Mouse (Mus musculus): ENCODE measurements at regions not wholly inside any gene's neighbourhood (a gene's known extent, or its start where the extent isn't known, plus 50 kb on each side); places are given as distances from the start of the nearest gene placed in this dataset.

DNA sequence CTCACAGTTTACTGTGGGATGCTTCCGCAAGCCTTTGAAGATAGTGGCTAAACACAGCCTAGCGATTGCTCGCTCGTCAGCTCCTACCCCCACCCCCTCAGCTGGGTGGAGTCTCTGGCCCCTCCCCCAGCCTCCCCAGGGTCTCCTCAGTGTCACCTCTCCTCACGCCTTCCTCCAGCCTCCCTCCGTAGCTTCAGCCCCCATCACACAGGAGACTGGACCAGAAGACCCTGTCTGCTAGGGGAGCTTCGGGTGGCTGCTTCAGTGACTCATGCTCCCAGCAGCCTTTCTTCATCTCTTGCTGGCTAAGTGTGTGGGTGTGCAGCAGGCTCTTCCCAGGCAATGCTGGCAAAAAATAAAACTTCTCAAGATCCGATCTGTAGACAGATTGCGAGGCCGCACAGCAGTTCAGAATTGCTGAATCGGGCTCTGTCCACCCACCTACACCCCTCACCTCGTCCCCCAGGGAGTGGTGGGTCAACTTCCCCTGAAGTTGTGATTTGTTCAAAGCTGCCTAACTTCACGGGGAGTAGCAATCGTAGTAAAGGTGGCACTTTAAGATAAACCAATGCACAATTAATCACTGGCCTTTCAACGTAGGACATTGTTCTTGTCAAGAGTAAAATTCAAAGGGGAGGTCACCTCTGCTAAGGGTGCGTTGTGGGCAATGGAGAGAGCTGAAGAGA is 61.2 kb upstream of the Ankrd28 start:
- no peaks in the 10 kb centered on the region for H3K9me3 ChIP-seq
- peak overlapping the region; percentile 45 for H3K4me3 ChIP-seq
- H3K36me3 ChIP-seq = no peaks in the 10 kb centered on the region
- DNase-seq (ENCODE audit: low spot score) = peak; percentile 85
- 5% methylated on average over 16 of the region's 16 CpGs for WGBS
- peak overlapping the region; percentile 86 for H3K27ac ChIP-seq
- no peaks in the 10 kb centered on the region for H3K27me3 ChIP-seq (ENCODE audit: insufficient read depth, poor library complexity, severe bottlenecking)
- H3K4me1 ChIP-seq = peaks cover 26% of the 10 kb centered on the region

DNA sequence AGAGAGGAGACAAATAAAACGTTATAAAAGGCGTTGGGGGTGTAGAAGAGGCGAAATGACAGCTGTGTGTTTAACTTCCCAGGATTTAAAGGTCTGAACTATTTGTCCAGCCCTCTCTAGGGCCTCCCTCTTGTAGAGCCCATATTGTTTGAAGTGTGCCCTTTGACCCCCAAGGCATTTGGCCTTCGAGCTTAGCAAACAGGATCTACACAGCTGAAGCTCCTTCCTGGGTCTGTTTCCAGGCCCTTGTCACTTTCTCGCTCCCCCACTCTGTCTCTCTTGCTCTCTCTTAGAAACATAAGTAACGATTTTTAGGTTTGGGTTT is 61.7 kb upstream of the Ankrd28 start:
- no peak overlapping the region for H3K4me3 ChIP-seq
- peak overlapping the region; percentile 86 for H3K27ac ChIP-seq
- WGBS = 31% methylated on average over 6 of the region's 6 CpGs

DNA sequence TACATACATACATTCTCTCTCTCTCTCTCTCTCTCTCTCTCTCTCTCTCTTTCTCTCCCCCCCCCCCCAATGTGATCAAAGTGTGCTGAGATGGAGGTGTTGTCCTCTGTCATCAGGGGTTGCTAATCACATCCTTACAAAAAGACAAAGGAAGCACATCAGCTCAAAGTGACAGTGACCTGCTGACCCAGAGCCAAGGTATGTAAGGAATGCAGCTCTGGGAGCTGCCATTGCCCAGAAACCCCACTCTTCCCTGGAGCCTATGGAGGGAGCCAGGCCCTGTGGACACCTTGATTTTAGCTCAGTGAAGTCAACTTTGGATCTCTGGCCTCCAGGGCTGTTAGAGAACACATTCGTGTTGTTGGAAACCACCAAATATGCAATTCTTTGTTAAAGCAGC is 66.0 kb upstream of the Ankrd28 start:
- no peak for DNase-seq (ENCODE audit: low spot score)

More for the DNA sequence above, 61.7 kb upstream of the Ankrd28 start:
- Histone ChIP-seq H3K9me3 (no peaks in the 10 kb centered on the region), H3K36me3 (no peaks in the 10 kb centered on the region), H3K4me1 (peaks cover 31% of the 10 kb centered on the region), H3K27me3 (ENCODE audit: insufficient read depth, poor library complexity, severe bottlenecking) (no peaks in the 10 kb centered on the region)
- DNase-seq (ENCODE audit: low spot score) = no peak

DNA sequence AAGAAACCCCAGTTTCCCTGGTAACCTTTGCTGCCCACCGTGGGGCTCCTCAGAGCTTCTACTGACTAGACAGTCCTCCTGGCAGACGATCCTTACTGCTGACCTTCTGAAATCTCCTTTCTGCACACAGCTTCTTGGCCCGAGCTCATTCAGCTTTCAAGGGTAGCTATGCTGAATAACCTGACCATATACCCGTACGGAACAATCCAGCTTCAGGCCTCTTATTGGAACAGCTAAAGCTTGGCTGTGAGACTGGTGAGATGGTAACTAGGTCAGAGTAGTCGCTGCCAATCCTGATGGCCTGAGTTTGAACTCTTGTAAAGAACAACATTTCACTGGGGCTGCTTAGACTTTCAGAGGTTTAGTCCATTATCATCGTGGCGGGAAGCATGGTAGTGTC is 69.1 kb upstream of the Ankrd28 start:
- no peak overlapping the region for H3K27ac ChIP-seq
- H3K36me3 ChIP-seq = no peaks in the 10 kb centered on the region
- no peak overlapping the region for H3K4me3 ChIP-seq
- peaks cover 11% of the 10 kb centered on the region for H3K4me1 ChIP-seq
- no peaks in the 10 kb centered on the region for H3K9me3 ChIP-seq
- no peaks in the 10 kb centered on the region for H3K27me3 ChIP-seq (ENCODE audit: insufficient read depth, poor library complexity, severe bottlenecking)
- WGBS = 81% methylated on average over 8 of the region's 8 CpGs
- DNase-seq (ENCODE audit: low spot score) = no peak

More for the DNA sequence above, 66.0 kb upstream of the Ankrd28 start:
- H3K4me3 ChIP-seq = no peak overlapping the region
- 55% methylated on average over 1 of the region's 1 CpGs for WGBS
- no peaks in the 10 kb centered on the region for H3K9me3 ChIP-seq
- peaks cover 22% of the 10 kb centered on the region for H3K4me1 ChIP-seq
- H3K27ac ChIP-seq = 0 out of 2 replicates have a peak overlapping the region, but pooled peaks have one; percentile 22
- H3K36me3 ChIP-seq = no peaks in the 10 kb centered on the region
- H3K27me3 ChIP-seq (ENCODE audit: insufficient read depth, poor library complexity, severe bottlenecking) = no peaks in the 10 kb centered on the region

DNA sequence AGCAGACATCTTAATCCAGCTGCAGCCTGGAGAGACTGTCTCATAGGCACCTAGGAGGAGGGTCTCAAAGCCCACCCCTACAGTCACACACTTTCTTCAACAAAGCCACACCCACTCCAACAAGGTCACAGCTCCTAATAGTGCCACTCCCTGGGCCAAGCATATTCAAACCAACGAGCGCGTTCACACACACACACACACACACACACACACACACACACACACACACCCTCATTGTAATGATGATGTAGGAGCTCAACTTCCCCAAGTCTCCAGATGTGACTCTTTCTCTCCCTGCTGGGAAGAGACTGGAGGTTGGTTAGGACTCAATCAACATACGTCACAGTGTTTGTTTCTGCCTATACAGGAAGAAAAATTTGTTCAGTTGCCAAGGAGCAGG is 69.5 kb upstream of the Ankrd28 start:
- Histone ChIP-seq H3K4me1 (peaks cover 8% of the 10 kb centered on the region), H3K27me3 (ENCODE audit: insufficient read depth, poor library complexity, severe bottlenecking) (no peaks in the 10 kb centered on the region), H3K4me3 (no peak overlapping the region), H3K36me3 (no peaks in the 10 kb centered on the region), H3K9me3 (no peaks in the 10 kb centered on the region), H3K27ac (no peak overlapping the region)
- no peak for DNase-seq (ENCODE audit: low spot score)
- WGBS = 84% methylated on average over 4 of the region's 4 CpGs

DNA sequence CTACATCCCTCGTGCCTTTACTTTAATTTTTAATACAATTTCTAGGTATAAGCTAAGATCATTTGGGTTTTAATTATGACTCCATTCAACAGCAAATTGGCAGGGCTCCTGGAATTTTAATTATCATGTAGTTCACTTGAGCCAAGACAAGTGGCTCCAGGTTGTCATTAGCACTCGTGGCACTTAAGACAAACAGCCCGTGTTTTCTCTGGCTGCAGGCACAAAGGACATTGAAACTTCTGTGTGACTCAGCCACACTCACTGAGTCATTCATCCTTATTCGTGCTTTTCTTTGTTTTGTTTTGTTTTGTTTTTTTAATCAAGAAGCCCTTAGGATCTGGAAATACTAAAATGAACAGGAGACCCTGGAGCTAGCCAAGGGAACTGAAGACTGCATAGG is 71.5 kb upstream of the Ankrd28 start:
- Histone ChIP-seq H3K27ac (no peak overlapping the region), H3K27me3 (ENCODE audit: insufficient read depth, poor library complexity, severe bottlenecking) (no peaks in the 10 kb centered on the region), H3K36me3 (no peaks in the 10 kb centered on the region), H3K4me3 (no peak overlapping the region), H3K9me3 (no peaks in the 10 kb centered on the region), H3K4me1 (peaks cover 2% of the 10 kb centered on the region; the same call in 1 of the 2 replicates)
- WGBS = 38% methylated on average over 4 of the region's 4 CpGs
- no peak for DNase-seq (ENCODE audit: low spot score)

DNA sequence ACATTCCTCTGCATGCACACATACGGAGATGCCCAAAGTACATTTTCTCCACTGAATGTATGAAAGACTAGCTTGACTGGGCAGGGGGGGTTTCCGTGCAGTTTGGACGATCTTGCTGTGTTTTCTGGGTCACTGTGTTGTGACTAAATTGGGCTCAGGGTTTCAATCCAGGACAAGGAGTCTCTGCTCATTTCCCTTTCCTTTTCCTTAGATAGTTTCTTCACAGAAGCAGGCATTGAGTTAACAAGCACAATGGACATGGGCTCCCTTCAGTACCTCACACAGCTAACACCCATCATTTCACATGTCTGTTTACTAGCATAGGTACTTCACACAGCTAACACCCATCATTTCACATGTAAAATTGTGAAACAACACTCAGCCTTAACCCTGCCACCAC is 73.2 kb upstream of the Ankrd28 start:
- no peaks in the 10 kb centered on the region for H3K27me3 ChIP-seq (ENCODE audit: insufficient read depth, poor library complexity, severe bottlenecking)
- H3K27ac ChIP-seq = no peak overlapping the region
- no peak overlapping the region for H3K4me3 ChIP-seq
- H3K36me3 ChIP-seq = no peaks in the 10 kb centered on the region
- DNase-seq (ENCODE audit: low spot score) = no peak
- 66% methylated on average over 3 of the region's 3 CpGs for WGBS
- H3K9me3 ChIP-seq = no peaks in the 10 kb centered on the region
- no peaks in the 10 kb centered on the region for H3K4me1 ChIP-seq

DNA sequence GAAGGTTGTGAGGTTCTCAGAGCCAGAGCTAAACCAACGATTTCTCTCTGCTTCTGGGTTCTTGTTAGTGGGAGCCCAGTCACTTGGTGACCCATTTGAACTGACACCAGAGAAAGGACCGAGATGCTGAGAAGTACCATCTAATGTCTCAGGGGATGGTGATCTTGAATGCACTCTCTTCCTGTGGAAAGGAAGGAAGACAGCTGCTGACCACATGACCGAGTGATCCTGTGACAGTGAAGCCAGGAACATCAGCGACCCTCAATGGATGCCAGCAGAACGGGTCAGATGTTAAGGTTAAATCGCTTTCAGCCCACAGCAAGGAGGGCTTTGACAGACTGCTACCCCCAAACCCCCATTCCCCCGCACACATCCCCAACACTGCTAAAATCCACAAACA is 78.1 kb upstream of the Ankrd28 start:
- no peaks in the 10 kb centered on the region for H3K9me3 ChIP-seq
- no peaks in the 10 kb centered on the region for H3K36me3 ChIP-seq
- WGBS = 66% methylated on average over 7 of the region's 7 CpGs
- H3K27me3 ChIP-seq (ENCODE audit: insufficient read depth, poor library complexity, severe bottlenecking) = no peaks in the 10 kb centered on the region
- no peak overlapping the region for H3K27ac ChIP-seq
- no peak overlapping the region for H3K4me3 ChIP-seq
- 0 out of 2 replicates have a peak, but pooled peaks cover 3% of the 10 kb centered on the region for H3K4me1 ChIP-seq
- DNase-seq (ENCODE audit: low spot score) = no peak

DNA sequence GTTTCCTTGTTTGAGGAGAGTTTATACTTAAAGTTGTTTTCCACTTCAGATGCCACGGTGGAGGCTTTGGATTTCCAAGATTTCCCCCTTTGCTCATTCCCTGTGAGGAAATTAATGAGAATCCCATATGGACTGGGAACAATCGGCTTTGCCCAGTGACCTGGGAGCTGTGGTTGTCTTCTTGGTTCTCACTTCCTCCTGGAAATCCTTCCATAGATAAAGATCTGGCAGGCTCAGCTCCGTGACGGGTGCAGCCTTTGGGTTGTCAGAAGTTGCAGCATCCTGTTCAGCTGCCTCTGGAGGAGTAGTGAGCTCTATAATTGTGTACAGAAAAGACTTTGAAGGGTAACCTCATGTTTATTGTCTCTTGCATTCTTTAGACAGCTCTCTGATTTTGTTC is 78.8 kb upstream of the Ankrd28 start:
- Histone ChIP-seq H3K9me3 (no peaks in the 10 kb centered on the region), H3K27ac (no peak overlapping the region), H3K4me1 (0 out of 2 replicates have a peak, but pooled peaks cover 3% of the 10 kb centered on the region), H3K4me3 (no peak overlapping the region), H3K27me3 (ENCODE audit: insufficient read depth, poor library complexity, severe bottlenecking) (no peaks in the 10 kb centered on the region), H3K36me3 (no peaks in the 10 kb centered on the region)
- WGBS = 36% methylated on average over 4 of the region's 4 CpGs
- DNase-seq (ENCODE audit: low spot score) = no peak

DNA sequence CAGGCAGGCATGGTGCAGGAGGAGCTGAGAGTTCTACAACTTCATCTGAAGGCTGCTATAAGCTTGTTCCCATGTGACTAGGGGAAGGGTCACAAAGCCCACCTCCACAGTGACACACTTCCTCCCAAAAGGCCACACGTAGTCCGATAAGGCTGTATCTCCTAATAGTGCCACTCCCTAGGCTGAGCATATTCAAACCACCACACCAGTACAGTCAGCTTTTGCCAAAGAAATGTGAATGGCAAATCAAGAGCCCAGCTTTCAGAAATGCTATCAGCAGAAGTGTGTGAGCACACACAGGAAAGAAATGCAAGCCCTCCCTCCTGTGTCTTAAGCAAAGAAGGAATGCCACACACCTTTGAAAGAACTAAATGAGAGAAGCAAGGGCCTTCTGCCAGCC is 80.4 kb upstream of the Ankrd28 start:
- no peaks in the 10 kb centered on the region for H3K36me3 ChIP-seq
- H3K4me1 ChIP-seq = 0 out of 2 replicates have a peak, but pooled peaks cover 3% of the 10 kb centered on the region
- no peak overlapping the region for H3K27ac ChIP-seq
- no peak for DNase-seq (ENCODE audit: low spot score)
- H3K4me3 ChIP-seq = no peak overlapping the region
- no peaks in the 10 kb centered on the region for H3K9me3 ChIP-seq
- H3K27me3 ChIP-seq (ENCODE audit: insufficient read depth, poor library complexity, severe bottlenecking) = no peaks in the 10 kb centered on the region
- 84% methylated on average over 2 of the region's 2 CpGs for WGBS

DNA sequence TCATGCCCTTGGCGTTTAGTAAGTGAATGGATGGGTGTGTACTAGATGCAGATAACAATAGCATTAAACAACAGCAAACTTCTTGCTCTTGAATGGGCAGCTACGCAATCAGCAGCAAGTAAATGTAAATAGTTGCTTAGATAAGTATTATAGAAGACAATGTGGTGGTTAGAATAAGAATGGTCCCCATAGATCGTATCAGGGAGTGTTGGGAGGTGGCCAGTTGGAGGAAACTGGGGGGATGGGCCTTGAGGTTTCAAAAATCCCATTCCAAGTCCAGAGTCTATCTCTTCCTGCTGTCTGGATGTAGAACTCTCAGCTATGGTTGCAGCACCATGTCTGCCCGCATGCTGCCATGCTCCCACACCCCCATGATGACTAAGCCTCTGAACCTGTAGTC is 88.0 kb upstream of the Ankrd28 start:
- 84% methylated on average over 4 of the region's 4 CpGs for WGBS
- no peak overlapping the region for H3K4me3 ChIP-seq
- H3K36me3 ChIP-seq = no peaks in the 10 kb centered on the region
- H3K27me3 ChIP-seq (ENCODE audit: insufficient read depth, poor library complexity, severe bottlenecking) = no peaks in the 10 kb centered on the region
- no peaks in the 10 kb centered on the region for H3K9me3 ChIP-seq
- no peak for DNase-seq (ENCODE audit: low spot score)
- no peak overlapping the region for H3K27ac ChIP-seq
- no peaks in the 10 kb centered on the region for H3K4me1 ChIP-seq

DNA sequence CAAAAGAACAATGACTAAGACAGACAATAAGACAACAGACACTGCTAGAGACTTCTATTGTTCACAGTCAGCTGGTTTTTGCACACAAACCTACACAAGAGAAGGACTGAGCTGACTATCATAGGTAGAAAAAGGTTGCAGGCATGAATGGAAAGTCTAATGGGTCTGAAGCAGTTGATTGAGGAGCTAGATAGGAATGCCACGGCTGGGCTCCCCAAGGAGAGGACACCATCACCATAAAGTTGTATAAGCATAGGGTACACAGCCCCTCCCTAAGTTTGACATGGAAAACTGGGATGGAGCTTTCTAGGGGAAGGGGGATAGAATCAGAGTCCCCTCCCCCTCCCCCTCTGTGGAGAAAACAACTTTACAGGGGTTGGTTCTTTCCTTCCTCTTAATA is 88.5 kb upstream of the Ankrd28 start:
- no peak overlapping the region for H3K4me3 ChIP-seq
- 86% methylated on average over 1 of the region's 1 CpGs for WGBS
- no peak for DNase-seq (ENCODE audit: low spot score)
- no peaks in the 10 kb centered on the region for H3K4me1 ChIP-seq
- H3K27me3 ChIP-seq (ENCODE audit: insufficient read depth, poor library complexity, severe bottlenecking) = no peaks in the 10 kb centered on the region
- H3K36me3 ChIP-seq = no peaks in the 10 kb centered on the region
- peaks cover 1% of the 10 kb centered on the region for H3K9me3 ChIP-seq
- H3K27ac ChIP-seq = no peak overlapping the region

DNA sequence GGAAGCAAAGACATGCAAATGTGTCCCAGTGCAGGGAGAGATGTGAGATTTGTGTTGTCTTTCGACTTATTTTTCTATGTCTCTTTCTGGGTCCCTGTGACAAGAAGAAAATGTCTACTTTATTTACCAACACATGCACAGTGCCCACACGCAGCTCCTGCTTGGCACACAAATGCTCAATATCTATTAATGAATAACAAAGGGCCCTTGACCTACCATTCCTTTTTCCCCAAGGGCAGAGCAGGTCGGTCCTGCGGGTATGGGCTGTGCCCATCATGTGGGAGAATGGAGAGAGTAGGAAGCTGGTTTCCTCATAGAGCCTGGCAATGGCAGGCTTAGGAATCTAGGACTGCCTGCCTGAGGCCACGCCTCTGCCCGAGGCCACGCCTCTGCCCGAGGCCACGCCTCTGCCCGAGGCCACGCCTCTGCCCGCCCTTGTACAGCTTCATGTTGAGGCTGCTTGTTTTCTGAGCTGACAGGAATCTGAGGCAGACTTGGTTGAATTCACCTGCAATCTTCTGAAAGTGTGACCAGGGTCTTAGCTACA is 98.8 kb upstream of the Ankrd28 start:
- no peak overlapping the region for H3K4me3 ChIP-seq
- no peaks in the 10 kb centered on the region for H3K36me3 ChIP-seq
- DNase-seq (ENCODE audit: low spot score) = no peak
- no peak overlapping the region for H3K27ac ChIP-seq
- peaks cover 6% of the 10 kb centered on the region; the same call in 1 of the 2 replicates for H3K9me3 ChIP-seq
- no peaks in the 10 kb centered on the region for H3K27me3 ChIP-seq (ENCODE audit: insufficient read depth, poor library complexity, severe bottlenecking)
- WGBS = 53% methylated on average over 12 of the region's 12 CpGs
- H3K4me1 ChIP-seq = peaks cover 18% of the 10 kb centered on the region

DNA sequence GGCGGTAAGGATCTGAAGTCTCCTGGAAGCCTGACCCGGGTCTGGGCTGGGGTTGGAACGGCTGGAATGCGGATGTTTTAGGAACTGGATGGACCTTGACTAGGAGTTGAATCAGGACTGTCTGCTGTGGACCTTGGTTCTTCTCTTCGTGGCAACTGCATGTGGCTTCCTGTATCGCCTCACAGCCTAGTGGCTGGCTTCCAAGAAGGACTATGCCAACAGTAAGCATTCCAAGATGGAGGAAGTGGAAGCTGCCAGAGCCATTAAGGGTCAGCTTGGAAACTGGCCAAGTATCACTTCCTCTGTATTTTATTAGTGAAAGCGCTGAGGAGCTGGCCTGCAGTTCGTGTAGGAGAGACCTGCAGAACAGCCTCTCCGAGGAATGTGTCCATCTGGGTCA is 98.4 kb upstream of the Galnt15 start:
- no peaks in the 10 kb centered on the region for H3K36me3 ChIP-seq
- no peak for DNase-seq (ENCODE audit: low spot score)
- peak overlapping the region; percentile 72; the same call in 1 of the 2 replicates for H3K27ac ChIP-seq
- H3K4me1 ChIP-seq = peaks cover 27% of the 10 kb centered on the region
- no peaks in the 10 kb centered on the region for H3K27me3 ChIP-seq (ENCODE audit: insufficient read depth, poor library complexity, severe bottlenecking)
- no peak overlapping the region for H3K4me3 ChIP-seq
- H3K9me3 ChIP-seq = 0 out of 2 replicates have a peak, but pooled peaks cover 3% of the 10 kb centered on the region
- WGBS = 63% methylated on average over 9 of the region's 9 CpGs
